Mouse (Mus musculus): ENCODE measurements around the gene Gm49369. TPM values are rescaled to one million over a fixed set of nuclear protein-coding genes. Genes with fewer than 3 reads are reported as not detected.

Gm49369 gene
- polyA plus RNA-seq, 1 experiment, result 0.31 TPM

DNA sequence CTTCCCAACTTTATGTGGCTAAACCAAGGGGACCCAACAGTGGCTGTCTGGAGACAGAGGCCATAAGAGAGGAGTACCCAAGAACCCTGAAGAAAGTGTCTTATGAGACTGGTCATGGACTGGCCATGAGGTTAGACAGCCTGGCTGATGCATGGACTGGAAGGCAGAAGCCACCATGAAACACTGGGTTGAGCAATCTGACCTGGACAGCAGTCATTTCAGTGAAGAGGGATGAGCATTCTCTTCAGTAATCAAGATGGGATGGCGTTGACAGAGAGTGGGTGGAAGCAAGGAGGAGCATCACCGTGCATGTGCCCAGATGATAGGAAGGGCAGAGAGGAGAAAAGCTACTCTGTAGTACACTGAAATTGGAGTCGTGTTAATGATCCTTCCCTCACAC lies 8.6 kb upstream of the Gm49369 start:
- peaks cover 15% of the 10 kb centered on the region for H3K79me2 ChIP-seq (ENCODE audit: control insufficient read depth, insufficient read depth)
- TF ChIP-seq REST (IDR thresholded peaks at IDR 0.05; ENCODE audit: insufficient read depth, insufficient read length), result no peak
- TF ChIP-seq MYOD1 (IDR thresholded peaks at IDR 0.05; ENCODE audit: control insufficient read depth in 1 of 3, insufficient read length in 2 of 3, low read depth in 2 of 3), result no peak
- TF ChIP-seq TCF3 (IDR thresholded peaks at IDR 0.05; ENCODE audit: insufficient read length, low read depth), result no peak
- TF ChIP-seq POLR2AphosphoS2 (IDR thresholded peaks at IDR 0.05; ENCODE audit: insufficient read length, low read depth), result no peak
- TF ChIP-seq E2F4 (IDR thresholded peaks at IDR 0.05; ENCODE audit: insufficient read depth), result no peak
- no peak for TF ChIP-seq USF1 (IDR thresholded peaks at IDR 0.05; ENCODE audit: low read depth)
- no peak for TF ChIP-seq POLR2A (IDR thresholded peaks at IDR 0.05; ENCODE audit: insufficient read length, low read depth)
- no peak for TF ChIP-seq SRF (IDR thresholded peaks at IDR 0.05; ENCODE audit: control insufficient read depth, insufficient read length, low read depth)
- TF ChIP-seq TCF12 (IDR thresholded peaks at IDR 0.05; ENCODE audit: insufficient read depth, poor library complexity, severe bottlenecking), result no peak
- TF ChIP-seq MAX (IDR thresholded peaks at IDR 0.05; ENCODE audit: low read depth), result no peak
- no peak for TF ChIP-seq MYOG (IDR thresholded peaks at IDR 0.05; ENCODE audit: control insufficient read depth in 1 of 3, insufficient read depth in 1 of 3, insufficient read length in 2 of 3, low read depth in 2 of 3)
- TF ChIP-seq CEBPB (IDR thresholded peaks at IDR 0.05; ENCODE audit: insufficient read depth, poor library complexity, severe bottlenecking), result no peak
- H3ac ChIP-seq (ENCODE audit: control insufficient read depth, insufficient read length), result no peak overlapping the region
- no peak overlapping the region for H3K4me3 ChIP-seq
- no peaks in the 10 kb centered on the region for H3K27me3 ChIP-seq (ENCODE audit: control insufficient read depth, insufficient read depth, insufficient read length)
- no peaks in the 10 kb centered on the region for H3K36me3 ChIP-seq (ENCODE audit: control insufficient read depth, insufficient read depth)
- H3K4me2 ChIP-seq (ENCODE audit: low read depth), result no peak overlapping the region

DNA sequence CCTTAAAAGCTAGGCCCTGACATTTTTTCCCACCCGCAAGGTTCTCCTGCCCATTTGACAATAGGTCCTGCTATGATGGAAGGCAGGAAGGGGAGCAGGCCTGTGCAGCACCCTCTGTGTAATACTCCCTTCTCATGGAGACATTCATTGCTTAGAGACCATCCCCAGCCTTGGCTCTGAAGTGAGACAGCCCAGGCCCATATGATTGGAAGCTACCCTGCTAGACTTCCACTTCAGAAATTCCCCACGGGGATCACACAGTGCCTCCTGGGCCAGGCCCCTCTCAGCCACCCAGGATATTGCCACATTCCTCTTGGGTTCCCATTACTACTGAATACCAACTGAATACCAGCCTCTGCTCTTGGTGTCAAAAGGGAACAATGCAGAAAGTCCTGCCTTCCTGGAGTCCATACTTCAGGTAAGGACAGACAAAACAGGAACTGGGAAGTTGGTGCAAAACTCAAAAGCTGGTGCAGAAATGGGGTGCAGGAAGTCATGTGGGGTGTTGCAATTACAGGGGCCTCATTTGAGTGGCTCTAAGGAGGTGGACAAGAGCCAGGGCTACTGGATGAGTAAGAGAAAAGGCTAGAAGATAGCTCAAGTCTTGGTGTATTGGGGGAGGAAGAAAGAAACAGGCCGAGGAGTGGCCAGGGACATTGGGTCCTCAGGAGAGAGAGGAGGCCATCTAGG lies 7.6 kb upstream of the Gm49369 start:
- H3K4me3 ChIP-seq, result no peak overlapping the region
- peaks cover 2% of the 10 kb centered on the region for H3K36me3 ChIP-seq (ENCODE audit: control insufficient read depth, insufficient read depth)
- H3ac ChIP-seq (ENCODE audit: control insufficient read depth, insufficient read length), result no peak overlapping the region
- no peaks in the 10 kb centered on the region for H3K27me3 ChIP-seq (ENCODE audit: control insufficient read depth, insufficient read depth, insufficient read length)
- peaks cover 25% of the 10 kb centered on the region for H3K79me2 ChIP-seq (ENCODE audit: control insufficient read depth, insufficient read depth)
- no peak overlapping the region for H3K4me2 ChIP-seq (ENCODE audit: low read depth)
- TF ChIP-seq MYOD1 (IDR thresholded peaks at IDR 0.05; ENCODE audit: control insufficient read depth in 1 of 3, insufficient read length in 2 of 3, low read depth in 2 of 3), result no peak

DNA sequence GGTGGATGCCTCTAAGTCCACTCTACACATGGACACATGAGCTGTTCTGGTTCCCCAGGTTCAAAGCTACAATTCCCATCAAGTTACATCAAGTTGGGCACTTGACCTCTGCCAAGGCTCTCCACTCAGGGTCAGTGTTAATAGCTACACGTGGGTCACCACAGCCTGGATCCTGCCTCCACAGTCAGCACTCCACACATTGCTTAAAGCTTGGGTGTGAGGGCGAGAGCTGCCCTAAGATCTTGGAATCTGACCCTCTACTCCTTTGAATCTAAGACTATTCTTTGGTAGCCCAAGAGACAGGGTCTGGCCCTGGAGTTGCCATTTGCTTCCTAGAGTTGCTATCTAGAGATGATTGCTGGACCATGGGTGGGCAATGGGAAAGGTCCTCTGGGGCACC lies 6.3 kb upstream of the Gm49369 start:
- Histone ChIP-seq H3K4me2 (ENCODE audit: low read depth) (no peak overlapping the region), H3K36me3 (ENCODE audit: control insufficient read depth, insufficient read depth) (peaks cover 12% of the 10 kb centered on the region), H3ac (ENCODE audit: control insufficient read depth, insufficient read length) (no peak overlapping the region), H3K79me2 (ENCODE audit: control insufficient read depth, insufficient read depth) (peaks cover 35% of the 10 kb centered on the region), H3K27me3 (ENCODE audit: control insufficient read depth, insufficient read depth, insufficient read length) (no peaks in the 10 kb centered on the region), H3K4me3 (no peak overlapping the region)
- TF ChIP-seq POLR2A (IDR thresholded peaks at IDR 0.05; ENCODE audit: insufficient read length, low read depth) (no peak), MAX (IDR thresholded peaks at IDR 0.05; ENCODE audit: low read depth) (no peak), MYOG (IDR thresholded peaks at IDR 0.05; ENCODE audit: control insufficient read depth in 1 of 3, insufficient read depth in 1 of 3, insufficient read length in 2 of 3, low read depth in 2 of 3) (no peak), E2F4 (IDR thresholded peaks at IDR 0.05; ENCODE audit: insufficient read depth) (no peak), POLR2AphosphoS2 (IDR thresholded peaks at IDR 0.05; ENCODE audit: insufficient read length, low read depth) (no peak), MYOD1 (IDR thresholded peaks at IDR 0.05; ENCODE audit: control insufficient read depth in 1 of 3, insufficient read length in 2 of 3, low read depth in 2 of 3) (no peak), REST (IDR thresholded peaks at IDR 0.05; ENCODE audit: insufficient read depth, insufficient read length) (no peak), CEBPB (IDR thresholded peaks at IDR 0.05; ENCODE audit: insufficient read depth, poor library complexity, severe bottlenecking) (no peak), USF1 (IDR thresholded peaks at IDR 0.05; ENCODE audit: low read depth) (no peak), TCF12 (IDR thresholded peaks at IDR 0.05; ENCODE audit: insufficient read depth, poor library complexity, severe bottlenecking) (no peak), TCF3 (IDR thresholded peaks at IDR 0.05; ENCODE audit: insufficient read length, low read depth) (no peak), SRF (IDR thresholded peaks at IDR 0.05; ENCODE audit: control insufficient read depth, insufficient read length, low read depth) (no peak)

DNA sequence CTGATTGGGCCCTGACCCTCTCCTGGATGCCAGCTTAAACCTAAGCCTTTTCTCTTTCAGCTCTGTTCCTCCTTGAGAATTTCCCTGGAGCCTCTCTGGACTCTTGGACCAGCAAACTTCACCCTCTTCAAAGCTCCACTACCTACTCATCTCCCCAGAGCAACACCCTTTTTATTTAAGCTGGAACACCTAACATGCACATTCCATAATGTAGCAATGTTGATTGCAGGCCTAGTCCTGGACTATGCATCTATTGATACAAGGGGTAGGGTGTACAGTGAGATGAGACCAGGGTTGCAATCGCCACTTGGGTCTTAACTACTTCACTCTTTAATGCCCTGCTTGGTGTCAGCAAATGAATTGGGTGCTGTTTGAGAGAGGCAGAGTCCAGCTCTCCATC lies 5.7 kb upstream of the Gm49369 start:
- peaks cover 18% of the 10 kb centered on the region for H3K36me3 ChIP-seq (ENCODE audit: control insufficient read depth, insufficient read depth)
- TF ChIP-seq REST (IDR thresholded peaks at IDR 0.05; ENCODE audit: insufficient read depth, insufficient read length) (no peak), CEBPB (IDR thresholded peaks at IDR 0.05; ENCODE audit: insufficient read depth, poor library complexity, severe bottlenecking) (no peak), USF1 (IDR thresholded peaks at IDR 0.05; ENCODE audit: low read depth) (no peak), TCF12 (IDR thresholded peaks at IDR 0.05; ENCODE audit: insufficient read depth, poor library complexity, severe bottlenecking) (no peak), MAX (IDR thresholded peaks at IDR 0.05; ENCODE audit: low read depth) (no peak), MYOG (IDR thresholded peaks at IDR 0.05; ENCODE audit: control insufficient read depth in 1 of 3, insufficient read depth in 1 of 3, insufficient read length in 2 of 3, low read depth in 2 of 3) (no peak), TCF3 (IDR thresholded peaks at IDR 0.05; ENCODE audit: insufficient read length, low read depth) (no peak), MYOD1 (IDR thresholded peaks at IDR 0.05; ENCODE audit: control insufficient read depth in 1 of 3, insufficient read length in 2 of 3, low read depth in 2 of 3) (no peak), E2F4 (IDR thresholded peaks at IDR 0.05; ENCODE audit: insufficient read depth) (no peak), SRF (IDR thresholded peaks at IDR 0.05; ENCODE audit: control insufficient read depth, insufficient read length, low read depth) (no peak), POLR2AphosphoS2 (IDR thresholded peaks at IDR 0.05; ENCODE audit: insufficient read length, low read depth) (no peak), POLR2A (IDR thresholded peaks at IDR 0.05; ENCODE audit: insufficient read length, low read depth) (no peak)
- H3ac ChIP-seq (ENCODE audit: control insufficient read depth, insufficient read length), result peak overlapping the region; percentile 67
- H3K4me3 ChIP-seq, result peak overlapping the region; percentile 94
- no peaks in the 10 kb centered on the region for H3K27me3 ChIP-seq (ENCODE audit: control insufficient read depth, insufficient read depth, insufficient read length)
- H3K79me2 ChIP-seq (ENCODE audit: control insufficient read depth, insufficient read depth), result peaks cover 35% of the 10 kb centered on the region
- H3K4me2 ChIP-seq (ENCODE audit: low read depth), result peak overlapping the region; percentile 46

All from myocyte (in vitro differentiated cells).